Mouse (Mus musculus) forebrain, embryonic 11.5 days (tissue): ENCODE results near the gene Ptgdr2. TPM values are rescaled to one million over a fixed set of nuclear protein-coding genes. Genes with fewer than 3 reads are reported as not detected.
A peak's percentile ranks its signal among the peaks of the same experiment; 100 is the strongest.

ENCODE experiments used
- ATAC-seq: fragments of 200-750 bp; cut with Nextera tagmentation; replicated peaks from 2 replicates; pipeline ENCODE4 v1.8.0; 2017; ENCODE audit warnings: moderate TSS enrichment; ENCODE audit not compliant: low FRiP score
- DNase-seq: peaks from one replicate; pipeline ENCODE4 v3.0.0-alpha.2; 2017; ENCODE audit warnings: low spot score
- H3K27ac ChIP-seq: fragments of 300-500 bp; sonication (generic); 2 replicates; pipeline ENCODE4 v1.5.1; 2014; ENCODE audit warnings: low read depth, low read length
- H3K27me3 ChIP-seq: fragments of 300-500 bp; sonication (generic); 2 replicates; pipeline ENCODE4 v1.6.1; 2014; ENCODE audit warnings: mild to moderate bottlenecking, low read length, mixed read lengths; ENCODE audit not compliant: control insufficient read depth, insufficient read depth
- H3K36me3 ChIP-seq: fragments of 300-500 bp; sonication (generic); 2 replicates; pipeline ENCODE4 v1.6.1; 2014; ENCODE audit warnings: mild to moderate bottlenecking, low read length, moderate library complexity, mixed read lengths; ENCODE audit not compliant: control insufficient read depth, insufficient read depth
- H3K4me1 ChIP-seq: fragments of 300-500 bp; sonication (generic); replicated peaks from 2 replicates; pipeline ENCODE4 v1.6.1; 2014; ENCODE audit warnings: low read length, mixed read lengths; ENCODE audit not compliant: control insufficient read depth, insufficient read depth
- H3K4me2 ChIP-seq: fragments of 300-500 bp; sonication (generic); 2 replicates; pipeline ENCODE4 v1.6.1; 2014; ENCODE audit warnings: low read depth, mild to moderate bottlenecking, low read length, moderate library complexity, mixed read lengths; ENCODE audit not compliant: severe bottlenecking
- H3K4me3 ChIP-seq: fragments of 300-500 bp; sonication (generic); 2 replicates; pipeline ENCODE4 v1.5.1; 2014; ENCODE audit warnings: low read depth, low read length
- H3K9ac ChIP-seq: fragments of 300-500 bp; sonication (generic); 2 replicates; pipeline ENCODE4 v1.6.1; 2014; ENCODE audit warnings: low read length
- H3K9me3 ChIP-seq: fragments of 300-500 bp; sonication (generic); 2 replicates; pipeline ENCODE4 v1.6.1; 2016; ENCODE audit warnings: low read length, mixed read lengths; ENCODE audit not compliant: control insufficient read depth
- WGBS: fragments of 180-500 bp; shearing (Covaris S2); extraction: QIAGEN DNeasy Blood & Tissue Kit; methylation state at CpG from one replicate; pipeline ENCODE4 v1.1.7; 2014; 5-methylcytosine and 5-hydroxymethylcytosine counted together
- polyA plus RNA-seq: library from polyadenylated mRNA; unstranded; fragments of >200 nt; fragmentation: Nextera tagmentation; extraction: Ambion mirVana; gene quantifications from 2 replicates; pipeline ENCODE4 v1.2.1, GENCODE M21; 2014

The Ptgdr2 gene
- polyA plus RNA-seq, 1 experiment from 2014 or later = 0.09 TPM

DNA sequence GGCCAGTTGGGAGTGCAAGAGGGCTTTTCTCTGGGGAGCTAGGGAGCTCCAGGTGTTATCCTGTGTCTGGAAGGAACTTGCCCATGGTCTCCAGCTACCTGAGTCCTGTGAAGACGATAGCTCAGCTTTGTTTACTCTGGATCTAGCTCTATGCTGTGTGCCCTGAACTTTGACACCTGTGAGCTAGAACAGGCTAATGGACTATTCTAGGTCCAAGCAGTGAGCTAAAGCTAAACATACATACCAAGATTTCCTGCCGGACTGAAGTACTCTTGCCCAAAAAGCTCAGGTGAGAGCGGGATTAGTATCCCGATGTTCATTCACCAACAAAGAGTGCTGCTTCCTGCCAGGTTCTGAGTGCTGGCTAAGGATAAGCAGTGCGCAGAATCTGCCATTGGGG lies 32.4 kb upstream of the Ptgdr2 start:
- H3K9me3 ChIP-seq = no peaks in the 10 kb centered on the region
- ATAC-seq (no peak), DNase-seq (no peak)
- H3K27ac ChIP-seq = no peak overlapping the region
- H3K27me3 ChIP-seq = no peaks in the 10 kb centered on the region
- H3K9ac ChIP-seq = no peak overlapping the region
- H3K36me3 ChIP-seq = peaks cover 27% of the 10 kb centered on the region
- WGBS = 90% methylated on average over 5 of the region's 5 CpGs
- H3K4me2 ChIP-seq = no peak overlapping the region
- H3K4me1 ChIP-seq = no peaks in the 10 kb centered on the region
- no peak overlapping the region for H3K4me3 ChIP-seq

DNA sequence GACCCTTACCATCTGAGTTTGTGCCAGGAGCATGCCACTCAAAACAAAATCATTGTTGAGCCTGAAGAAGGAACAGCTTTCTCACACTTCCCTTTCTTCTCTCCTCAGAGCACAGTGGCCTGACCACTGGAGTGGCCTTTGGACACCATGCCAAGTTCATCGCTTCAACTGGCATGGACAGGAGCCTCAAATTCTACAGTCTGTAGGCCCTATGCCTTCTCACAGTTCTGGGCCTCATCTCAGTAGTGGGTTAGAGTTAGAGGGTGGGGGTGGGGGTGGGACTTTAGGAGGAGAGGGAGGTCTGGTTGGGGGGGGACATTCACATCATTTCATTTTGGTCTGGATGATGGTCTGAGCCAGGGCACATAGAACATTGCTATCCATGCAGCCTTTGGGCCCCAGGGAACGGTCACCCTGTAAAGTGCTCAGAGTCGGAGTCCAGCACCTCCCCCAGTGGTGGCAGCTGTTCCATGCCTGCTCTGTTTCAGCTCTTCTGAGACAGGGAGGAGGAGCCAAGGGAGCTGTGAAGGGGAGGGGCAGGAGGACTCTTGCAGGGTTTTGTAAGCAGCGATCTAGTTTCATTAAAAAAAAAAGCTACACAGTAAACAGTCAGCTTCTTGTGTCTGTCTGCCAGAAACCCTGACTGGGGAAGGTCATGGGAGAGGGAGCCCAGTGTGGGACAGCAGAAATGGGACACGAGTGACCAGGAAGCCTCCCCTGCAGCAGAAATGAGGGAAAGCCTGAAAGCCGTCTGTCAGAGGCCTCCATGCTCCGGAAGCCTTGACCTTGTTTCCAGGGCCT lies 31.8 kb upstream of the Ptgdr2 start:
- Histone ChIP-seq H3K4me2 (no peak overlapping the region), H3K27ac (no peak overlapping the region), H3K36me3 (peaks cover 27% of the 10 kb centered on the region), H3K4me1 (no peaks in the 10 kb centered on the region), H3K9me3 (no peaks in the 10 kb centered on the region), H3K27me3 (no peaks in the 10 kb centered on the region), H3K9ac (no peak overlapping the region), H3K4me3 (no peak overlapping the region)
- no peak for ATAC-seq
- 78% methylated on average over 7 of the region's 7 CpGs for whole genome bisulfite sequencing
- no peak for DNase-seq

GRCm38 (mm10) chr19:10905728-10906000 lies 31.3 kb upstream of the Ptgdr2 start:
- H3K4me3 ChIP-seq = no peak overlapping the region
- H3K9me3 ChIP-seq = no peaks in the 10 kb centered on the region
- H3K4me1 ChIP-seq = no peaks in the 10 kb centered on the region
- H3K27ac ChIP-seq = no peak overlapping the region
- H3K36me3 ChIP-seq = peaks cover 22% of the 10 kb centered on the region
- no peak overlapping the region for H3K9ac ChIP-seq
- ATAC-seq (no peak), DNase-seq (no peak)
- WGBS = 91% methylated on average over 5 of the region's 5 CpGs
- no peaks in the 10 kb centered on the region for H3K27me3 ChIP-seq
- H3K4me2 ChIP-seq = no peak overlapping the region

GRCm38 (mm10) chr19:10907891-10908290 lies 29.1 kb upstream of the Ptgdr2 start:
- Histone ChIP-seq H3K4me1 (no peaks in the 10 kb centered on the region), H3K4me3 (no peak overlapping the region), H3K9me3 (no peaks in the 10 kb centered on the region), H3K4me2 (no peak overlapping the region), H3K27ac (no peak overlapping the region), H3K27me3 (no peaks in the 10 kb centered on the region), H3K9ac (no peak overlapping the region), H3K36me3 (peaks cover 13% of the 10 kb centered on the region)
- ATAC-seq (peak; percentile 44; the same call in 1 of the 2 replicates), DNase-seq (no peak)
- WGBS = 58% methylated on average over 3 of the region's 3 CpGs

DNA sequence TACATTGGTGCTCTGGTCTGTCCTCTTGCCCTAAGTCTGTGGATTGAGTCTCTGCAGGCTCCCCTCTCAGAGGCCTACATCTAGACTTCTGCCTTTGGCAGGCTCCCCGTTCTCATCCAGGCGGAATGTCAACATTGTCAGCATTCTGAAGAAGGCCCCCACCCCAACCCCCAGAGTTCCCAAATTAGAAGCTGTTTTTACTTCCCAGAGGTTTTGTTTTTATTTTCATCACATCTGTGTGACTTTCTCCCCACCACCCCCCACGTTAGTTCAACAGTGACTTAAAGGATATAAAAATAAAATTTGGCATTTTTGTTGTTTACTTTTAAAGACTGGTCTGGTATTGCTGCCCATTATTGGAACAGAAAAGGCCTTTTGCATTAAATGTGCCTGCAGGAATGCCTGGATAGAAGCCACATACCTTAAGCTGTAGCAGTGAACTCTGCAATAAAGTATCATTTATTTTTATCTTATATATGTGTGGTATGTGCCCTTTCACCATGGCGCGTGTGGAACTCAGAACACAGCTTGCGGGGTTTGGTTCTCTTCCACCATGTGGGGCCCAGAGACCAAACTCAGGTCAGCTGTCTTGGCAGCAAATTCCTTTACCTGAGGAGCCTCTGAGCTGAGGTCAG lies 27.8 kb upstream of the Ptgdr2 start:
- 89% methylated on average over 6 of the region's 6 CpGs for WGBS
- H3K4me1 ChIP-seq = no peaks in the 10 kb centered on the region
- H3K9me3 ChIP-seq = no peaks in the 10 kb centered on the region
- ATAC-seq (no peak), DNase-seq (no peak)
- H3K27ac ChIP-seq = no peak overlapping the region
- no peak overlapping the region for H3K4me3 ChIP-seq
- no peaks in the 10 kb centered on the region for H3K27me3 ChIP-seq
- no peak overlapping the region for H3K9ac ChIP-seq
- no peak overlapping the region for H3K4me2 ChIP-seq
- peaks cover 5% of the 10 kb centered on the region for H3K36me3 ChIP-seq

DNA sequence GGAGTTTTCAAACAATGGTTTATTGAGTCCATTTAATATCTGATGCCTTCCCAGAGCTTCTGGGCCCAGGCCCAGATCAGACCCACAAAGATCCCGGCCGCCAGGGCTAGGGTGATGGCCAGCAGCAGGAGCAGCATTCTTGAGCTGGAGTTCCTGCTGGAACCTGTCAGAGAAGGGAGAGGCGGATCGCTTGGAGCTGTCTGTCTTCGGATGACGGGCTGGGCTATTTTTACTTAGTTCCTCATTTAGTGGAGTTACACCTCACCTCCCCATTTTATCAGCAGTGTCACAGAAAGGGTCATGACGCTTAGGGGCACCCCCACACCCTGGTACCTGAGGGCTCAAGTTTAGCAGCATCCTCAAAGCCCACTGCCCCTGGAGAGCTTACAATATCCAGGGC lies 22.7 kb upstream of the Ptgdr2 start:
- Histone ChIP-seq H3K36me3 (no peaks in the 10 kb centered on the region), H3K4me1 (no peaks in the 10 kb centered on the region), H3K9me3 (no peaks in the 10 kb centered on the region), H3K27me3 (no peaks in the 10 kb centered on the region), H3K9ac (no peak overlapping the region), H3K4me2 (no peak overlapping the region), H3K27ac (no peak overlapping the region), H3K4me3 (no peak overlapping the region)
- no peak for ATAC-seq
- no peak for DNase-seq
- WGBS = 79% methylated on average over 7 of the region's 7 CpGs

GRCm38 (mm10) chr19:10914870-10915269 lies 22.1 kb upstream of the Ptgdr2 start:
- DNase-seq = no peak
- no peaks in the 10 kb centered on the region for H3K36me3 ChIP-seq
- H3K4me3 ChIP-seq = no peak overlapping the region
- no peaks in the 10 kb centered on the region for H3K9me3 ChIP-seq
- no peak for ATAC-seq
- no peak overlapping the region for H3K27ac ChIP-seq
- WGBS = 64% methylated on average over 2 of the region's 2 CpGs
- no peak overlapping the region for H3K9ac ChIP-seq
- no peak overlapping the region for H3K4me2 ChIP-seq
- no peaks in the 10 kb centered on the region for H3K27me3 ChIP-seq
- no peaks in the 10 kb centered on the region for H3K4me1 ChIP-seq

GRCm38 (mm10) chr19:10916506-10916905 lies 20.5 kb upstream of the Ptgdr2 start:
- H3K4me1 ChIP-seq = no peaks in the 10 kb centered on the region
- H3K4me3 ChIP-seq = no peak overlapping the region
- WGBS = 72% methylated on average over 5 of the region's 5 CpGs
- no peak for DNase-seq
- H3K9me3 ChIP-seq = no peaks in the 10 kb centered on the region
- H3K27me3 ChIP-seq = no peaks in the 10 kb centered on the region
- no peaks in the 10 kb centered on the region for H3K36me3 ChIP-seq
- no peak overlapping the region for H3K9ac ChIP-seq
- H3K4me2 ChIP-seq = no peak overlapping the region
- ATAC-seq = no peak
- no peak overlapping the region for H3K27ac ChIP-seq
